Mouse (Mus musculus) brain, embryonic 18.5 days (tissue): Measurements from ENCODE around the gene Adamts6.

ENCODE experiments used
- DNase-seq: peaks from one replicate; pipeline ENCODE4 v3.0.0-alpha.2; 2012; ENCODE audit warnings: low read depth, low spot score

Gene Adamts6

DNA sequence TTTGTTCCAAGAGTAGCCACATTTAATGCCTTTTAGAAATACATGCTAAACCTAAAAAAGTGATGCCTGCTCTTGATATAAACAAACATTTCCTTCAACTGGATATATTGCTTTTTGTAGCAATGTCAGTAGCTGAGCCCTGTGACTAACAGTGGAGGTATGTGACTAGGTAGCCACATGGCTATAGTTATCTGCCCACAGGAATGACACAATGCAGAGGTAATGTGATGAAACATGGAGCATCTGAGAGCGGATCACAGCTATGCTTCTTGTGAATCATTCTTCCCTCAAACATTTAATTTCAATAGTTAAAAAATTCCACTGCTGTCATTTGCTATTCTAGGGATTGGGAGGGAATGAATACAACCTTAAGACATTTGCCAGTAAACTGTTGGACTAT lies 172.7 kb downstream of the Adamts6 start:
- no peak for DNase-seq

GRCm38 (mm10) chr13:104468061-104468460 lies 180.4 kb downstream of the Adamts6 start:
- DNase-seq = no peak

- no peak for DNase-seq
Observed at GRCm38 (mm10) chr13:104476285-104476956, 188.8 kb downstream of the Adamts6 start.

DNA sequence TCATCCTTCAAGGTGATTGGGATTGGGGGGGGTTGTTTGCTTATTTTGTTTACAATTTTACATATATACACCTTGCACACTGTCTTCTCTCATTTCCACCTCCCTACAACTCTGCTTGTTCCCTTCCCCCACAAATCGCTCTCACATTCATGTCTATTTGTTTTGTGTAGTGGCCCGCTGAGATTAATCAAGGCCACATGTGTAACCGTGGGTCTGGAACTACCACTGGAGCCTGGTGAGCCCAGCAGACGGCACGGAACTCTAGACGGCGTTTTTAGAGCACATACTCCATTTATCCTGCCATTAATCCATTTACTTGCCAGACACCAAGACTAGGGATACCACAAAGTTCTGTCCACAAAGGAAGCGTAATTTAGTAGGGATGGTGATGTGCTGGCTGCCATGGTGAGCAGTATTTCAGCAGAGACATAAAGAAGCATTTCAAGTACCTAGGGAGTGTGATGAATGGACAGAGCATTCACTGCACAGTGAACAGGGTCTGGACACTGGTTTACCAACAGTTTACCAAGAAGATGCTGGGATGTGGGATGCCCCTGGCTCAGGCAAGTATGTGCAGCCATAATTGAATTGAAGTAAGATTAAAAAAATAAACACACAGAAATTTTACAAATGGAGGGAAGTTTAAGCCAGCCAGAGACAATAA lies 194.9 kb downstream of the Adamts6 start:
- no peak for DNase-seq

DNA sequence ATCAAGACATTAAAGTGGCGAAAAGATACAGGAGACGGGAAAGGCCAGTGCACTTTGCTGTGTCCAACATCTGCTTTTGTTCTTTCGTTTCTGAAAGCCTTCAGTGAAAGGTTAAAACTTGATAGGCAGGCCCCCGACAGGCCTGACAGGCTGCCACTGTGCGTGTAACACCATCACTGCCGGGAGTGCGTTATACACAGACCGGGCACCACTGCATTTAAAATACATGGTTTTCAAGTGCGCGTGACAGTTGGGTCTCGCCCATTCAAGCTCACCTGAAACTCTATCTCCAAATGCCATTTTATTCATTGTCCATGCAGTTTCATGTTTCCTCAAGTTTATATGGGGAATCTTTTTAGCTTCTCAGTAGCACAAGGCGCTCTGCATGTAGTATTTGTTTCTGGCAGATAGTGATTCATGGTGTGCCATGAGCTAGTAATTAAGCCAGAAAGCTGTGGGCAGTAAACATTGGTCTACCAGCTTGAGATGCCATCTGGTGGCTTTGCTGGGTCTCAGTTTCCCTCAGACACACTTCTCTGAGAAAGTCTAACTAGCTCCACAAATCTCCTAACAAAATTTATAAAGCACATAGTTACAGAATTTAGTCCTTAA lies 195.6 kb downstream of the Adamts6 start:
- DNase-seq = no peak

DNA sequence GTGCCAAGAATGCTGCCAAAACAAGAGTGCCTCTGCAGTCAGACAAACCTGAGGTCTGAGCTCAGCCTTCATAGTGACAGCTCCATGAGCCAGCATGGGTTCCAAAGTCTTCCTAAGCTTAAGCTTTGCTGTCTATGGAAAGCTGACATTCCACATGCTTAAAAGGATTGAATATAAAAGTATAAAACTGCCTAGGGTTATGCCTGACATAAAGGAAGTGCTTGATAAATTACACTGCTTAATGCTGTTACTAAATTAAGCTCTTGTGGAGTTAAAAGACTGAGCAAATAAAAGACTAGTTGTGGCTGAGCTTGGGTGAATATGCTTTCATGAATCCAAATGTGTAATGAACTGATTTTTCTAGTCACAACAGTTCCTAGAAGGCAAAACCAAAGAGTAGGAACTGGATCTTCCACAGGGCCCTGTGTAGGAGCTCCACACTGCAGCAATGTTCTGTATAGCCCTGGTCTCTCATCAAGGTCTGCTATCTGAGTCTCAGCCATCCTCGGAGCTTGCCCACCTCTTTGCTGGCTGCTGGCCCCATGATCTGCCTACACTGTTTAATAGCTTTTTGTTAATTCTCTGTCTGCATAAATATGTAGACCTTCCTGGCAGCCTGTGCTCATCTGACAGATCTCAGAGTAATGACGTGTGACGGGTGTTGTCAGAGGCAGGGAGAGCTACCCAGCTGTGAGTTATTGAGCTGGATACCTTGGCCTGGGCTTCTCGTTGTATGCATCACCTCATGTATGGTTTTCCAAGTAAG lies 203.6 kb downstream of the Adamts6 start:
- no peak for DNase-seq

GRCm38 (mm10) chr13:104493466-104493993 lies 205.9 kb downstream of the Adamts6 start:
- DNase-seq = no peak

DNA sequence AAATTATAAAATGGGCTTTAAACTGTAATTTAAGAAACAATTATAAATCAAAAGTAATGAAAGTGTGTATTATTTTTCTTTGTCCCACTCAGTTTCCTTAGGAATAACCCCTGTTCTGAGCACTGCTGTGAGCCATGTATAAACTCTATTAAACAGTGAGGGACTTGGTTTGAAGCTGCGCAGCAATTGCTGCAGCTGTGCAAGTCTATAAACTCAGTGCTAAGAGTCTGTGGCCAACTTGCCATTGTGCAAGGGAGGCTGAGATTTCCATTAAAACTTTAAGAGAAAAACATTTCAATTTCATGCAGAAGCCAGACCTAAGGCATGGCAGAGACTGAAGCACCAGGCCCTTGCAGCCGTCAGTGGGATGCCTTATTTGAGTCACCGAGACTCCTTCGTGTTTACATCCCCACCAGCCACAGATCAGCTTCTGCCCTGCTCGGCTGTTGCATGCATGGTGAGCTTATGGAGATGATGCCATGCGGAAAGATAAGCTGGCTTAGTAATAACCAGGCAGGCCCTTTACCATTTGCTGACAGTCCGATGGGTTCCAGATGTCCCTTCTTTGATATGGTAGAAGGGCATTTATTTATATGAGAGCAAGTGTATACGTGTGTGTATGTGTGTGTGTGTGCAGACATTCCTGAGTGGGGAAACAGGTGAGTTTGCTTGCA lies 206.7 kb downstream of the Adamts6 start:
- no peak for DNase-seq

GRCm38 (mm10) chr13:104497592-104497991 lies 210.0 kb downstream of the Adamts6 start:
- no peak for DNase-seq

DNA sequence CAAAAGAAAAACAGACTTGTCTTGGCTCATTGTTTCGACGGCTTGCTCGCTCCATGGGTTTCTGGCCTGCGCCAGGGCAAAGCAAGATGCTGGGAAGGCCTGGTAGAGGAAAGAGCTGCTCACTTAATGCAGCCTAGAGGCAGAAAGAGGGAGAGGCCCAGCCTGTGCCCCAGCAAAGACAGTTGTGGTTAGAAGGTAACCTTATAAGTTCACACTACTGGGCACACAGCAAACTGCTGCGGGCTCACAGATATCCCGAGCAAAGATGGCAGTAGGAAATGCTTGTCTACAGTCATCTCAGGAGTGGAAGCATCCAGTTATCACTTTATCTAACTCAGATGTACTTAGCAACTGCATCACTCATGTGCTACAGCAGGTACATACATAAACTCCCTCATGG lies 211.0 kb downstream of the Adamts6 start:
- no peak for DNase-seq

DNA sequence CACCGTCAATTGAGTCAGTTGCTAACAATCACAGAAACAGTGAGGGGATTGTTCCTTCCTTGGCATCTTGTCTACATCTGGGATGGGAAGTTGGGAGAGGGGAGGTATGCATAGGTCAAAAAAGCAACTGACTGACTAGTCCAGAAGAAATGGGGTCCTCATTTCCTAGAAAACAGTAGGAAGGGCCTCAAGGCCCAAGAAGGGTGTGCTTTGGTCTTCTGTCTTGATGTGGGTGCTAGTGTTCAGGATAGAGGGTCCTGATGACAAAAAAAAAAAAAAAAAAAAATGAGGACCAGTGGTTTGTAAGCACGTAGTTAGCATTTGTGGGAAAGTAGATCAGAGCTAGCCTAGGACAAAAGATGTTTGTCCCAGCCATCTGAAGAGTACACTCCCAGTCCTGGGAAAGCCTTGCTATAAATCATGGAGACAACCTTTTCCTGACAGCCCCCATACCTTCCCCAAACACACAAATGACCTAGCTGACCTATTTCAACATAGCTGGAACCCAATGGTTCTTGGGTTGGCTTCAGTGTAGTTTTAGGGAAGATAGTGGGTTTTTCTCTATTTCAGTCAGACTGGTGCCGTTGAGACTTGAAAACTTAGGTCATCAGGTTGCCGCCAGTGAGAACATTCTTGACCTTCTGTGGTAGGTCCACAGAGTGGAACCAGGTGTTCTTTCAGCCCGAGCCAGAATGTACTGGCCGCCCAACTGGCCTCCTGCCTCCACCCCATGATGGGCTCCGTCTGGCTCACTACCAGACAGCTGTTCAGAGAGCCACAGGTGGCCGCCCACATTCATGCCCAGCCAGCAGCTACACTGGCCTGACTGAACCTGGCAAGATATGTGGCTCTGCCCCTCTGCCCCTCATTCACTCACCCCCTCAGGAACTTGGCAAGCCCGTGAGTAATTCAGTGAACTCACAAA lies 211.7 kb downstream of the Adamts6 start:
- no peak for DNase-seq

DNA sequence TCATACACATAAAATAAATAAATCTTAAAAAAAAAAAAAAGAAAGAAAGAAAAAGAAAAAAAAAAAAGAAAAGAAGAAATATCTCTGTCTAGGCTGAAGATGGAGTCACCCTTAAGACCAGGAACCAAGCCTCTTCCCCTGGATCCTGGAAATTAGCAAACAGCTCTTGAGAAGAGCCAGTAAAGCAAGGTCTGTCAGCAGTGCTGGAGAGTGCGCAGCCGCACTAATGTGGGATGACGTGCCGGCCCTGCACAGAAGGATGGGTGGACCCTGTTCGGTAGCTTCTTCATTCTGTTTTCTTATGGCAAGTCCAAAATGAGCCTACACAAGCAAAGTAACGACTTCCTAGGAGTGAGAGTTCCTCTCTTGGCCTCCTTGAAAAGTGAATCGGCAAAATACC lies 214.8 kb downstream of the Adamts6 start:
- DNase-seq = no peak

DNA sequence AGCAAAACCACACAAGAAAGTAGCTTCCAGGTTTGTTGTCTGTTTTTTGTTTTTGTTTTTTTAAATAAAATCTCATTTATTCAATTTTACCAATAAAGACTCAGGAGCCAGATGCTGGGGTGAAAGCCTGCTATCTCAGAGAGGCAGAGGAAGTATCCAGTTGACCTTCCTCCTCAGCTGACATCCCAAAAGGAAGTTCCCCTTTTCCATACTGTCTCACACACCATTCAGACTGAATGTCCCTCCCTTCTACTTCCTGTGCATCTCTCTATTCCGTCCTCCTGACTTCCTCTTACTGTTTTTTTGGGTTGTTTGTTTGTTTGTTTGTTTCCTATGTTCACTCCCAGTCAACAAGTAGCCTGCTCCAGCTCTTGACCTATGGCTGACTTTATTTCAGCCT lies 216.4 kb downstream of the Adamts6 start:
- no peak for DNase-seq

DNA sequence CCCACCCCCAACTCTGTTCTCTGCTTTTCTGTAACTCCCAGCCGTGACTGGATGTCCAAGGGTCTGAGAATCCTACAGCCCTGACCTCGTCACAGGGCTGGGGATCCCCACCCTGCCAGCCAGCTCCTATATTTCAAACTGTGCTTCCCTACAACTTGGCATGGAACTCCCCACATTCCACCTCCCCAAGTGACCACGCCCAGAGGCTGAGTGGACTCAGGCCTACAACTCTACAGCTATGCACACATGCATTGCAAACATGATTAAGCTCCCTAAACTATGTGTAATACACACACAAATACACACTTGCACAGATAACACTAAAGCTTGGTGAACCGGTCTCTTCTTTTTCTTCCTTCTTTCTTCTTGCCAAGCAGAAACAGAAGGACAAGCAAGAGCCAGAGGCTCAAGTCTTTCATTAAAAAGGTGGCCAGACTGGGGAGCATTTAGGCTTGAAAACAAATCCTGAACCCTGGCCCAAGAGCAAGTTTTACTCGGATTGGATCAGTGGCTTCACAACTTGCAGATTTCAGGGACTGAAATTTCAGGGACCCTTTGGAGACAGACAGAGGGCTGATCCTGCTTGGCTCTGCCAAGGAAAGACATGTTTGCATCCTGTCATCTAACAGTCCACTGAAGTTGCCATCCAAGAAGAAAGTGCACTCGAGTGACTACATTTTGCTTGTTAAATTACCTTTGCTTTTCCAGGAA lies 218.7 kb downstream of the Adamts6 start:
- DNase-seq = no peak

DNA sequence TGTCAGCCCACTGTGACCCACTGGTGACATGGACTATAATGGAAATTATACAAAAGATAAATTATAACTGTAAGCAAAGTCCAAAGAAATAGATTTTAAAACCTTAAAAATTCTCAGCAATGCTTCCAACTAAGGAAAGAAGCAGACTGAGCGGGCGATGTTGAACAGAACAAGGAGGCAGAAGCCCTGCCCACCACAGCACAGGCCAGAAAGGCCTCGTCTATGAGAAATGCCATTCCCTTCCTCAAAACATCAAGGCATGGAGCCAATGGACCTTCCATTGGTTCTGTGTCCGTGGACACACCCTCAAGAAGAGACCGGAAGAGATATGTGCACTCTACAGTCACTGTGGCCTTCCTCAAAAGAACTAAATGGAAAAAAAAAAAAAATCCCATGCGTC lies 220.0 kb downstream of the Adamts6 start:
- DNase-seq = no peak

DNA sequence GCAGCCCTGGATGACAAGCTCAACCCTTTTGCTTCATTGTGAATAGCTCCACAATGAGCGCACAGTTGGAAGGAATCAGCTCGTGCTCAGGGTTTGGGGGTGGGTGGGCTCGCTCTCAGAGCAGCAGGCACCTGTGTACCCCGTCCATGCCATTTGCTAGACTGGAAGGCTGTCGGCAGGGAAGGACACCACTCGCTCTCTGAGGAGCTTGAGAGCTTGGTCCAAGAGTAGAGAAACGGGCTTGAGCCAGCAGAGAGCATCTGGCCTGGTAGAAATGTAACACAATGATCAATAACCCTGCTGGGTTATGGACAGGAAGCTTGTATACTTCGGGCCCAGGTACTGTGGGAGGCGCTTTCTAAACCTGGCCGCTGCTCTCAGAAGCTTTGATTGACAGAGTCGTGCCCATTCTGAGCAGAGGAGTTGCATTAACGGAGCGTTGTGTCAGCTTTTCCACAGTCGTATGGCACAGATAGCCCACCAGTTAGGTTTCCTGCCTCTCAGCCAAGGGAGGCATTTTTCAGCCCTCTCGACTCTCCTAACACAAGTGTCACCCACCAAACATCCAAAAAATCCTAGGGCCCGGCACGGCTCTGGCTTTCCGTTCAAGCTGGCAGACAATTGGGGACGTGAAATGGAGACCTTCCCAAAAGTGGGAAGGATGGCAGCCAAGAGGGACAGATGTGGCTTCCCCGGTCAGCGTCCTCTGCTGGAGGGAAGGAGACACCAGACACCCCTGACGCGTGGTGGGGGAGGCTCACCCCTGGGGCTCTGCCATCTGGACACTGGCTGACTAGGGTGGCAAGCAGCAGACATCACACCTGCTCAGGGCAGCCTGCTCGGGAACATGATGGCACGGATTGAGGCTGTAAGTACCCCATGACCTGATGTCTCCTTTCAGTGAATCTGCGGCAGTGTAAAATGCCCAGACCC lies 222.2 kb downstream of the Adamts6 start:
- no peak for DNase-seq

GRCm38 (mm10) chr13:104510766-104511165 lies 223.1 kb downstream of the Adamts6 start:
- no peak for DNase-seq

GRCm38 (mm10) chr13:104515054-104515453 lies 227.4 kb downstream of the Adamts6 start:
- no peak for DNase-seq

- DNase-seq = no peak
Observed at GRCm38 (mm10) chr13:104516146-104516545, 228.5 kb downstream of the Adamts6 start.
